Mouse (Mus musculus): ENCODE results near the gene Arhgef39. TPM values are rescaled to one million over a fixed set of nuclear protein-coding genes. Genes with fewer than 3 reads are reported as not detected.
A peak's percentile ranks its signal among the peaks of the same experiment; 100 is the strongest.

The Arhgef39 gene
- polyA plus RNA-seq, 1 experiment from 2014 or later = 51.8 TPM

DNA sequence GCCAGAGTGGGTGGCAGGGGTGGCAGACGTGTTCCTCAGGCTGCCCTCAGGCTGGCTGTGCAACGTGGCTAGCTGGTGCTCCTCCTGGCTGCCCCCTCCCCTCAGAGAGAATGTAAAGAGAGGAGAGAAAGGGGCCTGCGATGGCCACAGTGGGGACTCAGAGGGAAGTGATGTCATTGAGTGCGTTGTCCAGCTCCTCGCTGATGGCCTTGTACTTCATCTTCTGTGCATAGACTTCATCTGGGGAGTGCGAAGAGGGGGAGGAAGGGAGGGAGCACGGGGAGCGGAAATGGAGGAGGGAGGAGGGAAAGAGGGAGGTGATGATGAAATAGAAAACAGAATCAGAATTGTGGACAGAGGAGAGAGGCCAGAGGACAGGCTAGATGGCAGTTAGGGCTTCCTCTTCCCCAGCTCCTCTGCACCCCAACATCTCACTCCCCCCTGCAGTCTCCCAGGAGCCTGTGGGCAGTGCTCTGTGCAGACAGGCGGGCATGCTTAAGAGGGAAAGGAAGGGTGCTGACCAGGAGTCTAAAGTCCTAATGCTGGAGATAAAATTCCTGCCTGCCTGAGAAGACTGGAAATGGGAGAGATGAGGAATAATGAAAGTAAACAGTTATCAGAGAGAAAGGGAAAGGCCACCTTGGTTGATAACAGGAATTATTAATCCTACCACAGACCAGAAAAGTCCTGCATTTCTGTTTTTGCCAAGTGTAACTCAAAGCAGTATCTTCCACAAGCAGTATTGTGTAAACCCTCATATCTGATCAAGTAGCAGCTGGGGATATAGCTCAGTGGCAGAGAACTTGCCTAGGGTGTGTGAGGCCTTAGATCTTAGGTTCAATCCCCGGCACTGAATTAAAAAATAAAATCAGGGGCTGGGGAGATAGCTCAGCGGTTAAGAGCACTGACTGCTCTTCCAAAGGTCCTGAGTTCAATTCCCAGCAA lies 16.5 kb upstream of the Arhgef39 start:
- Histone ChIP-seq H3K9me3 (ENCODE audit: low read depth, low read length) (no peaks in the 10 kb centered on the region), H3K4me3 (ENCODE audit: low read depth, low read length) (no peak overlapping the region), H3K36me3 (ENCODE audit: insufficient read depth) (peaks cover 24% of the 10 kb centered on the region), H3K4me2 (no peak overlapping the region), H3K4me1 (ENCODE audit: insufficient read depth) (no peaks in the 10 kb centered on the region), H3K27ac (ENCODE audit: low read depth) (no peak overlapping the region), H3K27me3 (ENCODE audit: insufficient read depth, low read length) (no peaks in the 10 kb centered on the region), H3K9ac (no peak overlapping the region)
- ATAC-seq (ENCODE audit: insufficient read depth) (no peak), DNase-seq (no peak)
- 64% methylated on average over 11 of the region's 11 CpGs for WGBS
- TF ChIP-seq CTCF (IDR thresholded peaks at IDR 0.05; ENCODE audit: low read depth) = no peak

DNA sequence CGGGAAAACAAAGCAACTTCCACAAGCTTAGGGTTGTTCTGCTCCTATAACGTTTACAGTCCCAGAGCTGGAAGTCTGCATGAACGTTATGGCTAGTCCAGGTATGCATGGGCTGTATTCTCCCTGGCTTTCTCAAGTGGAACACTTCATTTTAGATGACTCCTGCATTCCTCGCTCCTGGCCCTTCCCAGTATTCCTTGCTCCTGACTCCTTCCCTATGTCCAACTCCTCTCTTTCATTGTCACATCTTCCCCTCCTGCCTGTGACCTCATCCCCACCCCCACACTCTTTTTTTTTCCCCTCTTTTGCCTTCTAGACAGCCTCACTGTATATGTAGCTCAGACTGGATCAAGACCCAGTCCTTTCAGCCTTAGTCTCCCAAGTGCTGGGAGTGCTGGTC lies 14.3 kb upstream of the Arhgef39 start:
- Histone ChIP-seq H3K4me2 (no peak overlapping the region), H3K9me3 (ENCODE audit: low read depth, low read length) (no peaks in the 10 kb centered on the region), H3K27me3 (ENCODE audit: insufficient read depth, low read length) (no peaks in the 10 kb centered on the region), H3K36me3 (ENCODE audit: insufficient read depth) (peaks cover 17% of the 10 kb centered on the region), H3K4me3 (ENCODE audit: low read depth, low read length) (no peak overlapping the region), H3K9ac (no peak overlapping the region), H3K27ac (ENCODE audit: low read depth) (no peak overlapping the region), H3K4me1 (ENCODE audit: insufficient read depth) (no peaks in the 10 kb centered on the region)
- ATAC-seq (ENCODE audit: insufficient read depth) = no peak
- DNase-seq = no peak
- 50% methylated on average over 4 of the region's 4 CpGs for WGBS
- TF ChIP-seq CTCF (IDR thresholded peaks at IDR 0.05; ENCODE audit: low read depth) = no peak

DNA sequence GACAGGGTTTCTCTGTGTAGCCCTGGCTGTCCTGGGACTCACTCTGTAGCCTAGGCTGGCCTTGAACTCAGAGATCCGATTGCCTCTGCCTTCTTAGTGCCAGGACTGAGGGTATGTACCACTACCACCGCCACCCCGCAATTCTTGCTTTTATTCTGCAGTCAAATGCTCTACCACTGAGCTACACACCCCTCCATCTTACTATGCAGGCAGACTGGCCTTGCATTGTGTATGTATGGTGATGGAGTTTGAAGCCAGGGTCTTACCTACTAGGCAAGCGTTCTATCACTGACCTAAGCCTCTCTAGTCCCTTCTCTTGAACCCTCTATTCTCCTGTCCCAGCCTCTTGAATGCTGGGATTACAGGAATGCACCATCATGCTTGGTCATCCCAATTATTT lies 13.8 kb upstream of the Arhgef39 start:
- DNase-seq (no peak), ATAC-seq (ENCODE audit: insufficient read depth) (no peak)
- H3K27me3 ChIP-seq (ENCODE audit: insufficient read depth, low read length) = no peaks in the 10 kb centered on the region
- no peaks in the 10 kb centered on the region for H3K4me1 ChIP-seq (ENCODE audit: insufficient read depth)
- TF ChIP-seq CTCF (IDR thresholded peaks at IDR 0.05; ENCODE audit: low read depth) = no peak
- no peak overlapping the region for H3K27ac ChIP-seq (ENCODE audit: low read depth)
- H3K9ac ChIP-seq = no peak overlapping the region
- peaks cover 17% of the 10 kb centered on the region for H3K36me3 ChIP-seq (ENCODE audit: insufficient read depth)
- H3K9me3 ChIP-seq (ENCODE audit: low read depth, low read length) = no peaks in the 10 kb centered on the region
- H3K4me3 ChIP-seq (ENCODE audit: low read depth, low read length) = no peak overlapping the region
- 79% methylated on average over 4 of the region's 4 CpGs for WGBS
- H3K4me2 ChIP-seq = no peak overlapping the region

DNA sequence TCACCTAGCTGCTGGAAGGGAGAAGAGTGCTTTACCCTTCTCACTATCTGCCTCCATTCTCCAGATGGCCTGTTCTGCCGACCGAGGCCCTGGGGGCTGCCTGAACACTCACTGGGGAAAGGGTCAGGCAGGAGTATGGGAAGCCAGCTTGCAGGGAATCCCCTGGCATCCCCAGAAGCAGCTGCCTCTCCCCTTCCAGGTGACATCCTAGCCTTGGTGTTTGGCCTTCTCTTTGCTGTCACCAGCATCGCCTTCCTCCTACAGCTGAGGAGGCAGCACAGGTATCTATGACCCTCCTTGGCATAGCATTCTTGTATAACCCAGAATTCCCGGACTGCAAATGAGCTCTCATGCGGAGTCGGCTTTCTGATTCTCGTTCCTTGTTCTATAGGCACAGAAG lies 13.2 kb upstream of the Arhgef39 start:
- Histone ChIP-seq H3K27me3 (ENCODE audit: insufficient read depth, low read length) (no peaks in the 10 kb centered on the region), H3K4me3 (ENCODE audit: low read depth, low read length) (no peak overlapping the region), H3K9me3 (ENCODE audit: low read depth, low read length) (no peaks in the 10 kb centered on the region), H3K4me2 (no peak overlapping the region), H3K4me1 (ENCODE audit: insufficient read depth) (no peaks in the 10 kb centered on the region), H3K9ac (no peak overlapping the region), H3K36me3 (ENCODE audit: insufficient read depth) (peaks cover 12% of the 10 kb centered on the region), H3K27ac (ENCODE audit: low read depth) (no peak overlapping the region)
- TF ChIP-seq CTCF (IDR thresholded peaks at IDR 0.05; ENCODE audit: low read depth) = no peak
- WGBS = 59% methylated on average over 7 of the region's 7 CpGs
- ATAC-seq (ENCODE audit: insufficient read depth) (no peak), DNase-seq (no peak)

DNA sequence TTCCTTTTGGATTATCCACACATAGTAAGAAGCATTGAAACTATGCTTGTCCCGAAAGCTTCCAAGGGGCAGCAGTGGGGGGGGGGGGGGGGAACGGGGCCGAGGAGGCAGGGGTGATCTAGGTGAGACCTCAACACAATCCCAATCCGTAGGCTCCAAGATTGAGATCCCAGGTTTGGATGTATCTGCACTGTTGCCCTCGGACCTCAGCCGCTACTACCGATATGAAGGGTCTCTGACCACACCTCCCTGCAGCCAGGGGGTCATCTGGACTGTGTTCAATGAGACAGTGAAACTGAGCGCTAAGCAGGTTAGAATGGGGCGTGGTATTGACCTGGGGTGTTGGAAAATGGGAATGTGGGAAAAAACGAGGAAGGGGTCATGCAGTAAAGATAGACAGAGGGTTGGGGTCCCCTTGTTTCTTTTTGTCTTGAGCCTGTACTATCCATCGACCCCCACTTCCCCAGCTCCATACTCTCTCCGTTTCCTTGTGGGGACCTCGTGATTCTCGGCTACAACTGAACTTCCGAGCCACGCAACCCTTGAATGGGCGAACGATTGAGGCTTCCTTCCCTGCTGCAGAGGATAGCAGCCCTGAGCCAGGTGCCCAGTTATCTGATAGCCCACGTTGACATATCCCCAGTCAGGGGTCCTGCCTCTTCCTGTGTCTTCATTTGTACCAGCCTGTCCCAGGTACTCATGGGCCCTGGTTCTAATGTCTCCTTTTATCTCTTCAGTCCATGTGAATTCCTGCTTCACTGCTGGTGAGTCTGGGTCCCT lies 12.4 kb upstream of the Arhgef39 start:
- ATAC-seq (ENCODE audit: insufficient read depth) (no peak), DNase-seq (no peak)
- TF ChIP-seq CTCF (IDR thresholded peaks at IDR 0.05; ENCODE audit: low read depth) = no peak
- Histone ChIP-seq H3K27ac (ENCODE audit: low read depth) (no peak overlapping the region), H3K9ac (no peak overlapping the region), H3K9me3 (ENCODE audit: low read depth, low read length) (no peaks in the 10 kb centered on the region), H3K4me3 (ENCODE audit: low read depth, low read length) (no peak overlapping the region), H3K4me1 (ENCODE audit: insufficient read depth) (no peaks in the 10 kb centered on the region), H3K4me2 (no peak overlapping the region), H3K27me3 (ENCODE audit: insufficient read depth, low read length) (no peaks in the 10 kb centered on the region), H3K36me3 (ENCODE audit: insufficient read depth) (peaks cover 6% of the 10 kb centered on the region)
- 68% methylated on average over 19 of the region's 19 CpGs for WGBS

DNA sequence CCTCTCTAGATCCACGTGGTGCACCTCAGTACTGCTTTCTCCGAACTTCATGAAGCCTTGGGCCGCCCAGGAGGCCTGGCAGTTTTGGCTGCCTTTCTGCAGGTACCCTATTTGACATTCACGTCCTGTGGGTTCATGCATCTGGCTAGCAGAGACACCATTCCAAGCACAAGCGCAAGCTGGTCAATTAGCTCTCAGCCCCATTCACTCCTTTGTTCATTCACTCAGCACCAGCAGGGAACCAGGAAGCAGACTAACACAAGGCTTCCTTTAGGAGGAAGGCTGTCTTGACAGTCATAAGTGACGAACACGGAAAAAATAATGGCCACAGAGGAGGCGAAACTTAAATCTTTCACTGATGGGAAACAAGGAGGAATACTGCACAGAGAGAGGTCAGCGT lies 9.6 kb upstream of the Arhgef39 start:
- DNase-seq = peak; percentile 24
- ATAC-seq (ENCODE audit: insufficient read depth) = no peak
- no peaks in the 10 kb centered on the region for H3K9me3 ChIP-seq (ENCODE audit: low read depth, low read length)
- peak overlapping the region; percentile 76 for H3K4me2 ChIP-seq
- no peaks in the 10 kb centered on the region for H3K27me3 ChIP-seq (ENCODE audit: insufficient read depth, low read length)
- no peak overlapping the region for H3K27ac ChIP-seq (ENCODE audit: low read depth)
- 40% methylated on average over 9 of the region's 9 CpGs for WGBS
- peak overlapping the region; percentile 45 for H3K4me3 ChIP-seq (ENCODE audit: low read depth, low read length)
- TF ChIP-seq CTCF (IDR thresholded peaks at IDR 0.05; ENCODE audit: low read depth) = no peak
- no peak overlapping the region for H3K9ac ChIP-seq
- no peaks in the 10 kb centered on the region for H3K4me1 ChIP-seq (ENCODE audit: insufficient read depth)
- H3K36me3 ChIP-seq (ENCODE audit: insufficient read depth) = no peaks in the 10 kb centered on the region

DNA sequence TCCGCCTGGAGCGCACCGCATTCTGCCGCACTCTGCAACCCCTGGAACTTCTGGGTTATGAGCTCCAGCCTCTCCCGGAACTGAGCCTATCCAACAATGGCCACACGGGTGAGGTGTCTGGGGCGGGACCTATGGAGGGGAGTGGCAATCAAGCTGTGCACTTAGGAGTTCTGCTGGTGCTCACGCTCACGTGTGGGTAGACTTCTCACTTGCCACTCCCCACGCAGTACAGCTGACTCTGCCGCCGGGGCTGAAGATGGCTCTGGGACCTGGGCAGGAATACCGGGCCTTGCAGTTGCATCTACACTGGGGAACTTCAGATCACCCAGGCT lies 9.1 kb upstream of the Arhgef39 start:
- Histone ChIP-seq H3K4me3 (ENCODE audit: low read depth, low read length) (peak overlapping the region; percentile 45), H3K4me1 (ENCODE audit: insufficient read depth) (no peaks in the 10 kb centered on the region), H3K27ac (ENCODE audit: low read depth) (no peak overlapping the region), H3K9me3 (ENCODE audit: low read depth, low read length) (no peaks in the 10 kb centered on the region), H3K27me3 (ENCODE audit: insufficient read depth, low read length) (no peaks in the 10 kb centered on the region), H3K9ac (peak overlapping the region; percentile 55), H3K4me2 (peak overlapping the region; percentile 76), H3K36me3 (ENCODE audit: insufficient read depth) (no peaks in the 10 kb centered on the region)
- peak; percentile 71 for DNase-seq
- peak; percentile 32 for TF ChIP-seq CTCF (IDR thresholded peaks at IDR 0.05; ENCODE audit: low read depth)
- peak; percentile 72 for ATAC-seq (ENCODE audit: insufficient read depth)
- WGBS = 3% methylated on average over 13 of the region's 13 CpGs
